Mouse (Mus musculus): ENCODE results near the gene Kcnc2.

Gene Kcnc2

GRCm38 (mm10) chr10:112394399-112394970 is 123.6 kb downstream of the Kcnc2 start:
- no peak for DNase-seq (ENCODE audit: low read depth)

- no peak for DNase-seq (ENCODE audit: low read depth)
These were observed 126.3 kb downstream of the Kcnc2 start for GRCm38 (mm10) chr10:112397194-112397593.

- no peak for DNase-seq (ENCODE audit: low read depth)
These were observed 129.9 kb downstream of the Kcnc2 start for GRCm38 (mm10) chr10:112400591-112401404.

DNA sequence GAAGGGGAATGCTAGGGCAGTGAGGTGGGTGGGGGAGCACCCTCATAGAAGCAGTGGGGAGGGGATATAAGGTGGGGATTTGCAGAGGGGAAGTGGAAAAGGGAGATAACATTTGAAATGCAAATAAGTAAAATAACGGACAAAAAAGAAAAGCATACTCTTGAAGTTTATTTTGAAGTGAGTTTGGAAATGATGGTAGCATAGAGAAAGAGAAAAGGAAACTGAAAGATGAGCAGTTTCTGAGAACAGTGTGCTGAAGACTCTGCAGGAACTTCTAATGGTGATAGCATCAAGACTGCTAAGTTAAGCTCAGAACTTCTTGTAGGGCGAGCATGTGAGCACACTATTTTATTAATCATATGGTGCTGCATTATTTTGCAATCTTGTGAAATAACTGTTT is 138.6 kb downstream of the Kcnc2 start:
- DNase-seq (ENCODE audit: low read depth), result no peak

- no peak for DNase-seq (ENCODE audit: low read depth)
These were observed 152.4 kb downstream of the Kcnc2 start for GRCm38 (mm10) chr10:112423327-112423726.

DNA sequence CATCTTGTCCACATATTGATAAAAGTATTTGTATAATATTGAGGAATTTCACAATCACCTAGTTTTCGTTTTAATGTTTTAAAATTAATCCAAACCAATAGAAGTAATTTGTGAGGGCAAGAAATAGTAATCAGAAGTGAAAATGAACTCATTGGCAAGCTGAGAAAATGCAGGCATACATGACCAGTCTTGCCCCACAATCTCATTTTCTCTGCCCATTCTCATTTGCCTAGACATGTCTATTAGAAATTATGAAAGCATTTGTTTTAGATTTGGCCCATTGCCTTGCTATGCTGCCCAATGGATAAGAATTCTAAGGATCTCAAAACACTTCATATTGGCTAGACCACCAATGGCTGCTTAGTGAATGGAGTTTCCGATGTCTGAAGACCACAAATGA is 166.0 kb downstream of the Kcnc2 start:
- no peak for DNase-seq (ENCODE audit: low read depth)

DNA sequence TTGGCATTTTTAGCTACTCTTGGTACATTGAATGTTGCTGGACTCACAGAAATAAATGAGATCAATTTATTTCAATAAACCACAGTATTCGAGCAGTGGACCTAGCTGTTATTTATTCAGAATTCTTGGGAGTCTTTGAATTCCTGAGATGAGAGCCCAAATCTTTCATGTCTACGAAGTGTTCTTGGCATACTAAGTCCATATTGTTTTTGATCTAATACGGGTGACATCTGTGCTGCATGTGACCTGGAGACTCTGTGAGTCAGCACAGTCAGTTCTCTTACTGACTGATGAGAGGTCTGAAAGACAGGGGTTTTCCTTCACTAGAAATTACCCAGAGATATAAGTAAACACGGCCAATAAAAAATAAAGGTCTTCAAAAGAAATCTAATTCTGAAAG is 173.7 kb downstream of the Kcnc2 start:
- DNase-seq (ENCODE audit: low read depth), result no peak

GRCm38 (mm10) chr10:112450910-112451309 is 180.0 kb downstream of the Kcnc2 start:
- no peak for DNase-seq (ENCODE audit: low read depth)

GRCm38 (mm10) chr10:112468689-112469384 is 197.9 kb downstream of the Kcnc2 start:
- DNase-seq (ENCODE audit: low read depth), result no peak

DNA sequence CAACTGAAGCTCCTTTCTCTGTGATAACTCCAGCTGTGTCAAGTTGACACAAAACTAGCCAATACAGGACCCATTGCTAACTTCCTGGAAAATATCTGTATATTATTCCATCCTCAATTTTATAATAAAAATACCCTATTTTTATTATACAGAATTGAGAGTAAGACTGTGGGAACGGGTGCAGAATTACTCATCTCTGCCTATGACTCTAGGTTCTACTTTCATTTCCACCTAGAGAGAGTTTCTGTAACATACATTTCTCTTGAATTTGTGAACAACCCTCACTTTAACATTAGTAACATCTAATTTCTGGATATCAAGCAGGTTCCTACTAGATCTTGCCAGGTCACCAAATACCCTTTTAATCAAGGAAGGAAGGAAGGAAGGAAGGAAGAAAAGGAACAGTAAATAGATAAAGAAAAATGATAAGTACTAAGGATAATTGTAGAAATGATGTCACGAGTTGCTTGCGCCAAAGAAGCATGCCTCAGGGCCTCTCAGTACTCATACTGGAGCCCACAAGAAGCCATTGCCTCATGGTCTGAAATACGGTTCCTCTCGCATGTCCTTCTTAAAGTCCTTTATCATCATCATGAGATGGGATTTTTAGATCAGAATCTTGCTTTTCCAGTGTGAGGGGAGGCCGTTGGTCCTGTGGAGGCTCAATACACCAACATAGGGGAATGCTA is 203.3 kb downstream of the Kcnc2 start:
- DNase-seq (ENCODE audit: low read depth), result no peak

GRCm38 (mm10) chr10:112481461-112481860 is 210.5 kb downstream of the Kcnc2 start:
- no peak for DNase-seq (ENCODE audit: low read depth)

DNA sequence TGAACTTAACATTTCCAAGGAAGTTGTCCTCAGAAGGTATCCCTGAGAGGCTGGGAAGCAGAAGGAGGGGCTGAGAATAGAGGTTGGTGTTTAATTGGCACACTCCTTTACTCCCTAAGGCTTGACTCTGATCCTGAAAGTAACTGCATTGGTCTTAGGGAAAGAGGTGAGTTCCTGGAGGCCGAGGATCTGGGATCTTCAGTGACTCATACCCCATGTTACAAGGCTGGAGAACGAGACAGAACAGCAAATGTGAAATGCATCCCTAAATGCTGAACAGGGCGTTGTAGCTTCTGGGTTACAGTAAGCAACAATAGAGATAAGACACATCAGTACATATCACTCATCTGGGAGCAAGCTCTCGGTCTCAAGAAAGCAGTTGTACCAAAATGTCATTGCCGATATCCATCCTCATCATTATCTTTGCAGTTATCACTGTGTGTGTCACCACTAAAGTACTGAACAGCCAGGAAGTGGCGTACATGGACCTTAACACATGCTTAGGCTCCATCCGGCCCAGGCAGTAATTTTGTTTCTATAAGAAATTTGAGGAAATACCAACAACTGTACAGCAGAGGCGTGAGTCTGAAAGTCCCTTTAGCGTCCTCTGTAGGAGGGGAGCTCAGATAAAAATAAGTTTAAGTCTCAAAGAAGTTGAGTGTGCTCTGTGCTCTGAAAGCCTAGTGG is 211.1 kb downstream of the Kcnc2 start:
- no peak for DNase-seq (ENCODE audit: low read depth)

GRCm38 (mm10) chr10:112484387-112485105 is 213.6 kb downstream of the Kcnc2 start:
- no peak for DNase-seq (ENCODE audit: low read depth)

- DNase-seq (ENCODE audit: low read depth), result no peak
These were observed 214.9 kb downstream of the Kcnc2 start for GRCm38 (mm10) chr10:112485819-112486218.

- DNase-seq (ENCODE audit: low read depth), result no peak
These were observed 217.8 kb downstream of the Kcnc2 start for GRCm38 (mm10) chr10:112488751-112489150.
